Mouse (Mus musculus) neural tube, embryonic 13.5 days (tissue): Measurements from ENCODE around the gene Mzt1. TPM values are rescaled to one million over a fixed set of nuclear protein-coding genes. Genes with fewer than 3 reads are reported as not detected.
"Not testable (repeated sequence)": the region's sequence is repeated elsewhere in the genome, so short reads cannot be mapped to it uniquely, and the experiment has no call there.

Experiments used
- ATAC-seq: fragments of 200-750 bp; cut with Nextera tagmentation; 2 replicates; pipeline ENCODE4 v1.8.0; 2017; ENCODE audit warnings: low read depth, mild to moderate bottlenecking, moderate TSS enrichment, moderate library complexity
- H3K27ac ChIP-seq: fragments of 300-500 bp; sonication (generic); replicated peaks from 2 replicates; pipeline ENCODE4 v1.5.1; 2015; ENCODE audit warnings: moderate library complexity, mild to moderate bottlenecking, inconsistent platforms
- H3K27me3 ChIP-seq: fragments of 300-500 bp; sonication (generic); 2 replicates; pipeline ENCODE4 v1.6.1; 2015; ENCODE audit warnings: mild to moderate bottlenecking, inconsistent platforms
- H3K36me3 ChIP-seq: fragments of 300-500 bp; sonication (generic); 2 replicates; pipeline ENCODE4 v1.6.1; 2015; ENCODE audit warnings: mild to moderate bottlenecking, inconsistent platforms
- H3K4me1 ChIP-seq: fragments of 300-500 bp; sonication (generic); replicated peaks from 2 replicates; pipeline ENCODE4 v1.6.1; 2015; ENCODE audit warnings: inconsistent platforms
- H3K4me2 ChIP-seq: fragments of 300-500 bp; sonication (generic); 2 replicates; pipeline ENCODE4 v1.6.1; 2015; ENCODE audit warnings: inconsistent platforms, mild to moderate bottlenecking, moderate library complexity
- H3K4me3 ChIP-seq: fragments of 300-500 bp; sonication (generic); 2 replicates; pipeline ENCODE4 v1.5.1; 2015; ENCODE audit warnings: mild to moderate bottlenecking, inconsistent platforms
- H3K9ac ChIP-seq: fragments of 300-500 bp; sonication (generic); 2 replicates; pipeline ENCODE4 v1.6.1; 2015; ENCODE audit warnings: moderate library complexity, mild to moderate bottlenecking, inconsistent platforms
- H3K9me3 ChIP-seq: fragments of 300-500 bp; sonication (generic); 2 replicates; pipeline ENCODE4 v1.6.1; 2016; ENCODE audit warnings: inconsistent platforms
- WGBS: fragments of 180-500 bp; shearing (Covaris S2); methylation state at CpG from one replicate; pipeline ENCODE4 v1.1.7; 2015; 5-methylcytosine and 5-hydroxymethylcytosine counted together
- polyA plus RNA-seq: library from polyadenylated mRNA; unstranded; fragments of >200 nt; fragmentation: Nextera tagmentation; extraction: Ambion mirVana; gene quantifications from 2 replicates; pipeline ENCODE4 v1.2.1, GENCODE M21; 2015

The Mzt1 gene
- polyA plus RNA-seq, 1 experiment from 2014 or later: 121 TPM

DNA sequence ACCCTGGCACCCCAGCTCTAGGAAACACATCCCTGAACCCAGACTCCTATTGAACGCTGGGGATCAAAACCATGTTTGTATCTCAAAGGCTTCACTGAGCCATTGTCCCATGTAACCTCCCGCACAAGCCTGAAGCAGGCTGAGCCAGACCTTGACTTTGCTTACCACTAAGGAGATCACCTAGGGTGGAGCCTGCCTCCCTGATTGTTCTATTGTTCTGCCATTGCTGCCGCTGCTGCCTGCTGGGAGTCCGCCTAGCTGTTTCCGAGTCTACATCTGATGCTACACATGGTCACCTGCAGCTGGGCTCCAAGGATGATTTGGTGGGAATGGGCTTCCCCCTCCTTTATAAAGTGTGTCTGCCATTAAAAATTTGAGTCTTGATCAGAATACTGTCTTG, 6.6 kb downstream of the Mzt1 start:
- Histone ChIP-seq H3K36me3 (peaks cover 28% of the 10 kb centered on the region), H3K4me1 (peaks cover 20% of the 10 kb centered on the region)
- ATAC-seq, H3K27me3 ChIP-seq, H3K9ac ChIP-seq, H3K27ac ChIP-seq, H3K9me3 ChIP-seq, H3K4me2 ChIP-seq, H3K4me3 ChIP-seq: not testable (repeated sequence)
- 58% methylated on average over 5 of the region's 5 CpGs for WGBS

DNA sequence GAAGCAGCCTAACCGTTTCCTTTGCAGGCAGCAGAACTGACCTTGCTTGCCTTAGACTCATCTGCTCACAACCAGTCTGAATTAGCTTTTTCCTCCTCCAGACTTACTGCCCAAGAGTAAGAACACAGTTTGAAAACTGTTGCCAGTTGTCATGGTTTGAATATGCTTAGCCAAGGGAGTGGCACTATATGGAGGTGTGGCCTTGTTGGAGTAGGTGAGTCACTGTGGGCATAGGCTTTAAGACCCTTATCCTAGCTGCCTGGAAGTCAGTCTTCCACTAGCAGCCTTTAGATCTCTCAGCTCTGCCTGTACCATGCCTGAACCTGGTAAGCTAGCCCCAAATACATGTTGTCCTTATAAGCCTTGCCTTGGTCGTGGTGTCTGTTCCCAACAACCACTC, 8.2 kb downstream of the Mzt1 start:
- H3K4me3 ChIP-seq: no peak overlapping the region
- no peaks in the 10 kb centered on the region for H3K9me3 ChIP-seq
- no peak overlapping the region for H3K9ac ChIP-seq
- H3K4me1 ChIP-seq: peaks cover 10% of the 10 kb centered on the region
- H3K4me2 ChIP-seq: no peak overlapping the region
- peaks cover 38% of the 10 kb centered on the region for H3K36me3 ChIP-seq
- no peak for ATAC-seq
- no peaks in the 10 kb centered on the region for H3K27me3 ChIP-seq
- 86% methylated on average over 2 of the region's 2 CpGs for WGBS
- H3K27ac ChIP-seq: no peak overlapping the region

DNA sequence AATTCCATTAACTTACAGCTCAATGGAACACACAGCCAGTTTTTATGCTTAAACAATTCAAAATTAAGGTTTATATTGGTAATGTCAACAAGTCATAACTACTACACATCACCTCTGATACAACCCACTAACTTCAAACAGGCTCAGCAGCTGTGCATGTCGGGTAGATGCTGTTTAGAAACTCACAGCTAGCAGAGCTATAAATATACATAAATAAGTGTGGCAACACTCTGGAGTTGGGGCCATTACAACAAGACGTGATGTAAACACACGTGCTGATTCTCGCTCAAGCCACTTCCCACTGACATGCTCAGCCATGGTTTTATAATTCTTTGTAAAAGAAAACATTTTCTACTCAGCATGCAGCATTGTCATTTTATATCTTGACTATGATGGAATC, 9.9 kb downstream of the Mzt1 start:
- Histone ChIP-seq H3K36me3 (peaks cover 41% of the 10 kb centered on the region), H3K4me2 (no peak overlapping the region), H3K4me3 (no peak overlapping the region), H3K27me3 (no peaks in the 10 kb centered on the region), H3K27ac (no peak overlapping the region), H3K9me3 (no peaks in the 10 kb centered on the region), H3K9ac (no peak overlapping the region), H3K4me1 (peaks cover under 1% of the 10 kb centered on the region; the same call in 1 of the 2 replicates)
- no peak for ATAC-seq
- 79% methylated on average over 4 of the region's 4 CpGs for WGBS

DNA sequence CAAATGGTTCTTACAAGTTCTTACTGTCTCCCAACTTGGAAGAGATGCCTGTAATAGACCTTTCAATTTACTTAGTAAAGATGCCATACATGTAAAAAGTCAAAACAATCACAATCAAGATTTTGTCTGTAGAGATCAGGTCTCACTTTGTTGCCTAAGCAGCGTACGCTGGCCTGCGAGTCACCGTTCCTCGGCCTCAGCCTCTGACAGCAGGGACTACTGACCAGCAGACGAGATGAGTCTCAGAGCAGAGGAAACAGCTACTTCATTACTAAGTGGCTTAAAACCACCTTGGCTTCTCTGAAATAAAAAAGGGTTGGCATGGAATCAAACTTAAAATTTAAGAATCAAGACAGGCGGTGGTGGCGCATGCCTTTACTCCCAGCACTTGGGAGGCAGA, 11.1 kb downstream of the Mzt1 start:
- H3K9ac ChIP-seq, H3K27me3 ChIP-seq, H3K27ac ChIP-seq, ATAC-seq, H3K4me2 ChIP-seq, H3K9me3 ChIP-seq, H3K4me3 ChIP-seq: not testable (repeated sequence)
- peaks cover 11% of the 10 kb centered on the region for H3K4me1 ChIP-seq
- peaks cover 41% of the 10 kb centered on the region for H3K36me3 ChIP-seq
- 96% methylated on average over 8 of the region's 8 CpGs for WGBS

DNA sequence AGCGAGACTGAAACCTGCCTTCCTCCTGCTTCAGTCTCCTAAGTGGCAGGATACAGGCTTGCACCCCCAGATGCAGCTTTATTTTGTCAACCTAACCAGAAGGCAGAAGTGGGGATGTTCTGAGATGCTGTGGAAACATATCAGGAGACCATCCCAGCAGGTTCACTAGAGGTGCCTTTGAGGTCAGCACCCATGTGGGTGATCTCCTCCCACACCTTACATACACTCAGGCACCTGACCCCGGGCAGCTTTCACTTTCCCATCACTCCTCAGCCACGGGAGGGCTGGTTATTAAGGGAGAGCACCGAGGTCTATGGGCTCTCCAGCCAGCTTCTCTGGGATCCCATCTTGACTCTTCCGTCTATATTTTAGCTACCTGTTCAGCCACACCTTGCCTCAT, 13.3 kb downstream of the Mzt1 start:
- Histone ChIP-seq H3K27ac (no peak overlapping the region), H3K4me3 (no peak overlapping the region), H3K27me3 (no peaks in the 10 kb centered on the region), H3K4me1 (peaks cover 11% of the 10 kb centered on the region), H3K9ac (no peak overlapping the region), H3K4me2 (no peak overlapping the region), H3K36me3 (peaks cover 24% of the 10 kb centered on the region), H3K9me3 (no peaks in the 10 kb centered on the region)
- no peak for ATAC-seq
- 80% methylated on average over 5 of the region's 5 CpGs for WGBS

DNA sequence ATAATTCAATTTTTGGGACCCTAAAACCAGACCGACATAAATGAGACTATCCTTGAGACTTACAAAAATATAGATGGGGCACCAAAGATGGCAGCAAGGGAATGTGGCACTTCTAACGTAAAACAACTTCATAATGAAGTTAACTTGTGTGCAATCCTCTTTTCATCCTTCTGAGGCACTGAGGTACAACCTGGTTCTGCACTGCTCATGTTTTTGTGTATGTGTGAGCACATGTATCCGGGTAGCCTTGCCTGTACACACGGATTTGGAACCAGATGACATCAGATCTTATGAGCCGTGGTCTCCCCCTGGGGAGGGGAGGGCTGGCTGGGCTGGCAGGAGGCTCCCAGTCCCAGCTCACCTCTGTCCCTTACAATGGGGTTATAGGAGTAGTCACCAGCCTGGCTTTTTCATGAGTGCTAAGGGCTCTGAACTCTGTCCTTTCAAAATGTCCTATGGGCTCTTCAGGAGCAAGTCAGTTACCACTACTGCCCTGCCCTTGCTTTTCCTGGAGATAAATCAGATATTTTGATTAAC, 14.5 kb downstream of the Mzt1 start:
- H3K27me3 ChIP-seq: no peaks in the 10 kb centered on the region
- no peak overlapping the region for H3K27ac ChIP-seq
- H3K9ac ChIP-seq: no peak overlapping the region
- no peak overlapping the region for H3K4me3 ChIP-seq
- 0 out of 2 replicates have a peak, but pooled peaks have one; percentile 30 for ATAC-seq
- H3K4me2 ChIP-seq: no peak overlapping the region
- H3K4me1 ChIP-seq: peaks cover 11% of the 10 kb centered on the region; the same call in 1 of the 2 replicates
- peaks cover 4% of the 10 kb centered on the region for H3K9me3 ChIP-seq
- H3K36me3 ChIP-seq: peaks cover 20% of the 10 kb centered on the region
- WGBS: 82% methylated on average over 5 of the region's 5 CpGs

DNA sequence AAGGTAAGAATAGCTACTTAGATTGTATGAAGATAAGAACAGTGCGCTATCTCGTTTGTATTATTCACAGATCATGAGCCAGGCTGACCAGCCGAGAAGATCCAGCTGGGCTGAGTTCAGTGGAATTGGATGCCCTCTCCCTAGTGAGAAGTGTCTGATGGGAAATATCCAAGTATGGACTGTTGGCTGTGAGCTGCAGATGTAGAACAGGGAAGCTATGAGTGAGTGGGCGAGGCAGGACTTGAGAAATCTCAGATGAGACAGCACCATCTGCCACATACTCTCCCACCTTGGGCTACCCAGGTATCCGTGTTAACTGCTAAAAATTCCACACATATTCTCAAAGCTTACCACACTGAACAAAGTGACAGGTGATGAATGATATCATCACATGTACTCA, 15.9 kb downstream of the Mzt1 start:
- no peak for ATAC-seq

DNA sequence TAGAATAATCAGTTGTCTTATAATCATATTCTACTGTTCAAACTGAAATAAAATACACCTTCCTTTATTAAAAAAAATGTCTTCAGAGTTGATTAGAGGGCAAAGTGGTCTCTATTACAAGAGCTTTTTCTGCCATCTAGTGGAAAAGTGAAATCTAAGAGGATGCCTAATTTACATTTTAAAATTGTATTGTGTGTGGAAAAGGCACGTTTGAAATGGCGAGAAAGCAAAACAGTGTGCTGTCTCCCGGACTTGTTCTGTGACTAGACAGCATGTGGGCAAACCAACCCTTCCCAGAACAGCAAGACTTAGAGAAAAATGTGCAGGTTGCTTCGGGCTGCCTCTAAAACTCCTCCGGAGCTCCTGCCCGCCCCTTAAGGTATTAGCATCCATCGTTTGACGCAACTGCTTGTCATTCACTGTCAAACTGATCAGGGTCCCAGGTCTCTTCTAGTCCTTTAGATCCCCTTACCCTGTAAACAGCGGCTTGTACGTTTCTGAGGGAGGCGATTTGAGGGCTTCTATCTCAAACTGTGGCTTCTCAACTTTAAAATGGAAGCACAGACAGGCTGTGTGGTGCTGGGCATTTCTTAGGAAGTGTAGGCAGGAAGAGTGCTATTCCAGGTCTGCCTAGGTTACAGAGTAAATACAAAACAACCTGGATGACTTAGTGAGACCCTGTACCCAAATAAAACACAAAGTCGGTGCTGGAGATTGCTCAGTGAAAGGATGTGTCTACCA, 23.4 kb downstream of the Mzt1 start:
- Histone ChIP-seq H3K4me1 (0 out of 2 replicates have a peak, but pooled peaks cover 3% of the 10 kb centered on the region), H3K4me3 (peak overlapping the region; percentile 28)

More for the DNA sequence above, 15.9 kb downstream of the Mzt1 start:
- H3K27ac ChIP-seq: no peak overlapping the region
- H3K9ac ChIP-seq: no peak overlapping the region
- peaks cover 11% of the 10 kb centered on the region; the same call in 1 of the 2 replicates for H3K4me1 ChIP-seq
- peaks cover 4% of the 10 kb centered on the region for H3K9me3 ChIP-seq
- H3K4me3 ChIP-seq: no peak overlapping the region
- H3K27me3 ChIP-seq: no peaks in the 10 kb centered on the region
- H3K4me2 ChIP-seq: no peak overlapping the region
- 81% methylated on average over 5 of the region's 5 CpGs for WGBS
- H3K36me3 ChIP-seq: peaks cover 15% of the 10 kb centered on the region

DNA sequence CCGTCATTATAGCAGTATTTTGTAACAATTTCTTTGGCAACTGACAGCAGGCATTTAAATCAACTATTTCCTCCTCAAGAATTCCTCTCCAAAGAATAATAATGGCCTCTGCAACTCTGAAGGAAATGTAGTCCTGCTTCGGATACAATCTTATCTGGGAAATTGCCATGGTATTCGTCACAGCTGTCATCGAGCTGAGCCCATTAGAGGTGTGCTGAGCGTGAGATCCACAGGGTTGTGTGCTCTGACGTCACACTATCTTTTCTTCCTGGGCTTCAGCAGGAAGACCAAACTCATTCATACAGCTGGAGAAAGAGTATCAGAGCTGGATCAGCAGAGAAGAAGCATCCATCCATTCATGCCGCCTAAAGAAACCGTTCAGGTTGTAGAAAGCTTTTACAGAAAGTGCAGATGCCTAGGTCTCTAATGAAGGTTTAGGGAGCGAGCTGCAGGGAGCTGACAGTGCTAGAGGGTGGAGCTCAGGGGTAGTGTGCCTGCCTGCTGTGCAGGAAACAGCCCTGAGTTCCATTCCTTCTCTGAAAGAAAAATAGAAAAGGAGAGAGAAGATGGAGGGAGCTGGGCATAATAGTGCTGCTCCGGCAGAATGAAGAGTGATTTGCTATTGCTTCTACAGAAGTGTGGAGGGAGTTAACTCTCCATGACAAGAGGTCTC, 26.7 kb downstream of the Mzt1 start:
- H3K4me3 ChIP-seq: no peak overlapping the region
- H3K9me3 ChIP-seq: no peaks in the 10 kb centered on the region
- H3K4me1 ChIP-seq: 0 out of 2 replicates have a peak, but pooled peaks cover 3% of the 10 kb centered on the region
- no peak overlapping the region for H3K4me2 ChIP-seq
- H3K27ac ChIP-seq: no peak overlapping the region
- no peaks in the 10 kb centered on the region for H3K36me3 ChIP-seq
- no peak for ATAC-seq
- 54% methylated on average over 10 of the region's 10 CpGs for WGBS
- H3K27me3 ChIP-seq: no peaks in the 10 kb centered on the region
- no peak overlapping the region for H3K9ac ChIP-seq

More for the DNA sequence above, 23.4 kb downstream of the Mzt1 start:
- Histone ChIP-seq H3K36me3 (no peaks in the 10 kb centered on the region), H3K9ac (peak overlapping the region; percentile 61), H3K9me3 (peaks cover 4% of the 10 kb centered on the region), H3K4me2 (peak overlapping the region; percentile 49), H3K27me3 (no peaks in the 10 kb centered on the region), H3K27ac (no peak overlapping the region)
- 45% methylated on average over 12 of the region's 12 CpGs for WGBS
- 0 out of 2 replicates have a peak, but pooled peaks have one; percentile 23 for ATAC-seq

DNA sequence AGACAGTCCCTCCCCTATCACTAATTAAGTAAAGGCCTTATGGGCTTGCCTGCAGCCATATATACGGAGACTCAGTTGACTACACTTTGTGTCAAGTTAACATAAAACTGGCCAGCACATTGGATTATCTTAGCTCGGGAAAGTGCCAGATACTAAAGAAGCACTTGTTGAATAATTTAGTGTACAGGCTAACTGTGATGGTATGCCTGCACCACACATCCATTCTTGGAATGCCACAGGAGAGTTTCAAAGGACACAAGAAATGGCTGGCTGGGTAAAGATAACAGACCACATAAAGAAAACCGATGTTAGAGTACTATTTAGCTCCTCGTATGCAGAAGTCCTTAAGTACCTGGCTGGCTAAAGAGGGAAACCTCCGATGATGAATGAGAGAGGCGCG, 27.2 kb downstream of the Mzt1 start:
- whole genome bisulfite sequencing: 82% methylated on average over 7 of the region's 7 CpGs
- no peaks in the 10 kb centered on the region for H3K9me3 ChIP-seq
- 0 out of 2 replicates have a peak, but pooled peaks cover 3% of the 10 kb centered on the region for H3K4me1 ChIP-seq
- no peak overlapping the region for H3K4me2 ChIP-seq
- ATAC-seq: no peak
- H3K4me3 ChIP-seq: no peak overlapping the region
- H3K27ac ChIP-seq: no peak overlapping the region
- no peak overlapping the region for H3K9ac ChIP-seq
- no peaks in the 10 kb centered on the region for H3K27me3 ChIP-seq
- H3K36me3 ChIP-seq: no peaks in the 10 kb centered on the region

DNA sequence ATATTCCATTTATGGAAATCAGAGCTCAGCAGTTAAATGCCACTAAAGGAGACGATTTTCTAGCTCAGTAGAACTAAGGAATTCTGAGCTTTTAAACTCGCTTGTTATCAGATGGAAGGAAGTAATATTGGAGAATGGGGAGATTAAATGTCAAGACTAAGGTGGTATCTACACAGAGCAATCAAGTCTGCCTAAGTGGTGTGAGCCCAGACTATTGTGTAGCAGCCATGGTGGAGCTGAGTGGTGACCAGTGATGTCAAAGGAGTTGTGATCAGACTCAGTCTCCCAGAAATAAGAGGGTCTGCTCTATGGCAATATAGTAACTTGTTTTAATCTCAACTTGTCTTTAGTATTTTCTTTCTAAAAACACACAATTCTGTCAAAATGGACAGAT, 35.0 kb downstream of the Mzt1 start:
- no peak overlapping the region for H3K4me2 ChIP-seq
- H3K36me3 ChIP-seq: no peaks in the 10 kb centered on the region
- H3K27ac ChIP-seq: no peak overlapping the region
- H3K9me3 ChIP-seq: no peaks in the 10 kb centered on the region
- ATAC-seq: no peak
- H3K9ac ChIP-seq: no peak overlapping the region
- no peaks in the 10 kb centered on the region for H3K27me3 ChIP-seq
- no peaks in the 10 kb centered on the region for H3K4me1 ChIP-seq
- WGBS: 73% methylated on average over 2 of the region's 2 CpGs
- H3K4me3 ChIP-seq: no peak overlapping the region

DNA sequence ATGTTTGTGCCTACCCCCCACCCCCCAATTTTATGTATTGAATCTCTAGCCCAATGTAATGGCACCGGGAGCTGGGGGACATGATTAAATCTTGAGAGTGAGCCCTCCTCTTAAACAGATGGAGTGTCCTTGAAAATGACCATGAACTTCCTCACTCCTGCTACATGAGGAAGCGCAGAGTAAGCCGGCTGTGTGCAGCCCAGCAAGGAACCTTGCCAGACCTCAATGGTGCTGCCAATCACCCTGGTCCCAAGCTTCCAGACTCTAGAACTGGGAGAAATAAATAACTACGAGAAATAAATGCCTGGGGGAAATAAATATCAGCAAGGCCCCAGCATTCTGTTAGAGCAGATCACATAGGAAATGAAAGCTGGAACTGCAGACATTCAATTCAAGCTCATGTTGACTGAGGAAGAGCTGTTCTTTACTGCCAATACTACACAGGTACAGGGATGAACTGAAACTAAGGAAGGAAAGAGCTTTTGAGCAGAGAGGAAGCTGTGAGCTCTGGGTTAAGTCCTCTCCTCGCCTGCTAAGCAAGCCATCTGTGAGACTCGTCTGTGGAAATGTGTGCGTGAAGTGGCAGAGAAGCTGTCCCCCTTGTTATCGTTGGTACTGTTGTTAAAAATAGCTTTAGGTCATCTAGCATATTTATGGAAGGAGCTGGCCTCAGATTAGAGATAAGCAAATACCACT, 35.6 kb downstream of the Mzt1 start:
- no peaks in the 10 kb centered on the region for H3K9me3 ChIP-seq
- no peak overlapping the region for H3K27ac ChIP-seq
- no peak overlapping the region for H3K4me3 ChIP-seq
- H3K4me2 ChIP-seq: no peak overlapping the region
- ATAC-seq: no peak
- H3K36me3 ChIP-seq: no peaks in the 10 kb centered on the region
- no peaks in the 10 kb centered on the region for H3K27me3 ChIP-seq
- no peaks in the 10 kb centered on the region for H3K4me1 ChIP-seq
- H3K9ac ChIP-seq: no peak overlapping the region
- 75% methylated on average over 8 of the region's 8 CpGs for WGBS
